Mouse (Mus musculus) left cerebral cortex, postnatal 10 days (tissue): ENCODE data around the gene Tmem30b. TPM values are rescaled to one million over a fixed set of nuclear protein-coding genes. Genes with fewer than 3 reads are reported as not detected.

ENCODE experiments used
- DNase-seq, 2 experiments: peaks; one replicate each; pipeline ENCODE4 v3.0.0; 2021 to 2022; ENCODE audit warnings: low spot score in 2 of 2, mixed read lengths in 1 of 2; ENCODE audit errors: extremely low spot score in 1 of 2
- intact Hi-C: fragments of 180-260 bp; cut with DNase I; formaldehyde crosslinking; loops from one replicate; pipeline ENCODE4 v1.15.1; 2025
- total RNA-seq, 2 experiments: library from RNA; stranded (reverse); gene quantifications; 2 replicates each; pipeline ENCODE4 v1.2.3; 2021

Gene Tmem30b
- under 1 TPM; 0.11 to 0.14 TPM for total RNA-seq

- no peak for DNase-seq
- intact Hi-C loops: no loop called here
Observed at GRCm38 (mm10) chr12:73546086-73546711, at the start of gene Tmem30b. TSS of gene Tmem30b (minus strand) at chr12:73546392.

- no peak for DNase-seq
- intact Hi-C loops: no loop called here
Observed at GRCm38 (mm10) chr12:73595226-73595625, 49.0 kb upstream of the Tmem30b start.

GRCm38 (mm10) chr12:73594177-73594745, 48.1 kb upstream of the Tmem30b start:
- DNase-seq: no peak
- intact Hi-C loops: no loop called here

- intact Hi-C loops: no loop called here
- no peak for DNase-seq
Observed at GRCm38 (mm10) chr12:73593021-73593798, 47.0 kb upstream of the Tmem30b start.

- peak in 1 of 2 experiments; percentile 61 for DNase-seq
- intact Hi-C loops: no loop called here
Observed at GRCm38 (mm10) chr12:73591625-73592024, 45.4 kb upstream of the Tmem30b start.

- no peak for DNase-seq
- intact Hi-C loops: no loop called here
Observed at GRCm38 (mm10) chr12:73590627-73591276, 44.6 kb upstream of the Tmem30b start.

- no peak for DNase-seq
- intact Hi-C loops: no loop called here
Observed at GRCm38 (mm10) chr12:73587262-73587661, 41.1 kb upstream of the Tmem30b start.

GRCm38 (mm10) chr12:73585850-73586249, 39.7 kb upstream of the Tmem30b start:
- no peak for DNase-seq
- intact Hi-C loops: no loop called here

GRCm38 (mm10) chr12:73585241-73585801, 39.1 kb upstream of the Tmem30b start:
- DNase-seq: no peak
- intact Hi-C loops: no loop called here

- intact Hi-C loops: no loop called here
- DNase-seq: peak; percentile 34 to 91
Observed at GRCm38 (mm10) chr12:73584610-73585240, 38.5 kb upstream of the Tmem30b start, which contains the start of gene Prkch. TSS of gene Prkch (plus strand) at chr12:73584796.

- intact Hi-C loops: no loop called here
- DNase-seq: peak in 1 of 2 experiments; percentile 68
Observed at GRCm38 (mm10) chr12:73583813-73584609, 37.8 kb upstream of the Tmem30b start.

GRCm38 (mm10) chr12:73583318-73583717, 37.1 kb upstream of the Tmem30b start:
- intact Hi-C loops: no loop called here
- DNase-seq: peak in 1 of 2 experiments; percentile 44

GRCm38 (mm10) chr12:73580811-73581210, 34.6 kb upstream of the Tmem30b start:
- no peak for DNase-seq
- intact Hi-C loops: no loop called here

GRCm38 (mm10) chr12:73578141-73578540, 31.9 kb upstream of the Tmem30b start:
- no peak for DNase-seq
- intact Hi-C loops: no loop called here

- no peak for DNase-seq
- intact Hi-C loops: no loop called here
Observed at GRCm38 (mm10) chr12:73574632-73575031, 28.4 kb upstream of the Tmem30b start.

- intact Hi-C loops: loop anchor here (10.0 kb wide), 1 partner anchor 339 kb away; the partner anchor contains the start of gene Hif1a
- no peak for DNase-seq
Observed at GRCm38 (mm10) chr12:73565620-73565969, 19.4 kb upstream of the Tmem30b start.

- DNase-seq: peak in 1 of 2 experiments; percentile 32
- intact Hi-C loops: loop anchor here (1.0 to 10.0 kb wide), 2 partner anchors 128 to 340 kb away; partner anchors contain the start of gene Hif1a
Observed at GRCm38 (mm10) chr12:73564795-73565619, 18.8 kb upstream of the Tmem30b start.
